Mouse (Mus musculus): ENCODE results near the gene Lrrn4.

GRCm38 (mm10) chr2:132928999-132929398 lies 48.3 kb upstream of the Lrrn4 start:
- TF ChIP-seq CTCF (conservative IDR thresholded peaks at IDR 0.05 in 1 of 2, IDR thresholded peaks at IDR 0.05 in 1 of 2; ENCODE audit: low read depth in 2 of 2, low read length in 2 of 2) (no peak), HCFC1 (IDR thresholded peaks at IDR 0.05; ENCODE audit: low read depth, low read length) (no peak)

Data from CH12.LX (cell line).